8 mouse cellular contexts compared by ENCODE assay signal in genomic region chr16:96852383-96852782, GRCm38 (mm10).
DNase-seq lines count a peak whose midpoint lies in the region; ATAC-seq and TF ChIP-seq lines count a peak whose summit lies in the region.

No protein-coding gene starts in this region.

- H3K4me1 ChIP-seq in hindbrain, embryonic 10.5 days (replicated peaks) = peaks cover 6% of the 10 kb centered on the region
- no peaks in the 10 kb centered on the region; the same call in 1 of the 2 replicates for H3K4me1 ChIP-seq in hindbrain, embryonic 16.5 days (ENCODE audit: control insufficient read depth, insufficient read depth, low read depth, low read length)
- H3K4me1 ChIP-seq in ES-Bruce4 (ENCODE audit: control insufficient read depth, insufficient read depth, low read length) = peaks cover under 1% of the 10 kb centered on the region
- peaks cover 7% of the 10 kb centered on the region for H3K4me1 ChIP-seq in forebrain, embryonic 12.5 days

- peak; percentile 35 for DNase-seq in hindbrain, embryonic 10.5 days (ENCODE audit: low spot score)
- DNase-seq in c-Kit-positive CD71-negative TER-119-negative erythroid progenitor cells, embryonic 14.5 days (ENCODE audit: low read depth) = peak; percentile 19
- DNase-seq in left cerebral cortex, postnatal 4 days = peak; percentile 45
- peak; percentile 83 for DNase-seq in retina, embryonic 14.5 days (ENCODE audit: low spot score)
- no peak for DNase-seq in T-cell, adult 2 months (ENCODE audit: low spot score)

- H3K9me3 ChIP-seq in hindbrain, embryonic 10.5 days = no peaks in the 10 kb centered on the region
- no peaks in the 10 kb centered on the region for H3K9me3 ChIP-seq in hindbrain, embryonic 16.5 days (ENCODE audit: control insufficient read depth, low read length)
- H3K9me3 ChIP-seq in ES-Bruce4 (replicated peaks; ENCODE audit: control insufficient read depth, insufficient read depth, low read length, poor library complexity, severe bottlenecking) = no peaks in the 10 kb centered on the region
- no peaks in the 10 kb centered on the region for H3K9me3 ChIP-seq in forebrain, embryonic 12.5 days

- 24% methylated on average over 4 of the region's 4 CpGs for WGBS in hindbrain, embryonic 10.5 days
- 22% methylated on average over 4 of the region's 4 CpGs for WGBS in hindbrain, embryonic 16.5 days
- WGBS in forebrain, embryonic 12.5 days = 15% methylated on average over 4 of the region's 4 CpGs

- no peak overlapping the region for H3K27ac ChIP-seq in hindbrain, embryonic 10.5 days
- H3K27ac ChIP-seq in hindbrain, embryonic 16.5 days (ENCODE audit: low read depth, low read length) = no peak overlapping the region
- H3K27ac ChIP-seq in ES-Bruce4 (ENCODE audit: insufficient read depth, low read length) = no peak overlapping the region
- no peak overlapping the region for H3K27ac ChIP-seq in forebrain, embryonic 12.5 days

- no peak overlapping the region for H3K4me3 ChIP-seq in hindbrain, embryonic 10.5 days
- no peak overlapping the region for H3K4me3 ChIP-seq in hindbrain, embryonic 16.5 days (ENCODE audit: low read length)
- H3K4me3 ChIP-seq in ES-Bruce4 (ENCODE audit: low read depth, low read length) = no peak overlapping the region
- H3K4me3 ChIP-seq in forebrain, embryonic 12.5 days (replicated peaks) = no peak overlapping the region

- peak; percentile 54 for TF ChIP-seq CTCF in ES-Bruce4 (IDR thresholded peaks at IDR 0.05; ENCODE audit: low read depth, low read length)

- TF ChIP-seq POLR2A in ES-Bruce4 (IDR thresholded peaks at IDR 0.05; ENCODE audit: insufficient read depth, low read length) = no peak

- no peaks in the 10 kb centered on the region for H3K36me3 ChIP-seq in hindbrain, embryonic 10.5 days
- no peaks in the 10 kb centered on the region for H3K36me3 ChIP-seq in hindbrain, embryonic 16.5 days (ENCODE audit: control insufficient read depth, insufficient read depth, low read length)
- H3K36me3 ChIP-seq in ES-Bruce4 (ENCODE audit: control insufficient read depth, insufficient read depth, low read length, poor library complexity, severe bottlenecking) = no peaks in the 10 kb centered on the region
- H3K36me3 ChIP-seq in forebrain, embryonic 12.5 days (replicated peaks) = no peaks in the 10 kb centered on the region

- no peak overlapping the region for H3K9ac ChIP-seq in hindbrain, embryonic 16.5 days (ENCODE audit: low read depth, low read length)
- no peak overlapping the region for H3K9ac ChIP-seq in ES-Bruce4 (ENCODE audit: low read depth, poor library complexity, severe bottlenecking)
- H3K9ac ChIP-seq in forebrain, embryonic 12.5 days = no peak overlapping the region

- no peak overlapping the region for H3K4me2 ChIP-seq in hindbrain, embryonic 16.5 days (ENCODE audit: low read length)
- H3K4me2 ChIP-seq in forebrain, embryonic 12.5 days = no peak overlapping the region

- intact Hi-C loops in left cerebral cortex, postnatal 4 days (cut with DNase I) = no loop called here

- H3K27me3 ChIP-seq in hindbrain, embryonic 10.5 days (ENCODE audit: insufficient read depth, poor library complexity, severe bottlenecking) = no peaks in the 10 kb centered on the region
- no peaks in the 10 kb centered on the region for H3K27me3 ChIP-seq in hindbrain, embryonic 16.5 days (replicated peaks; ENCODE audit: control insufficient read depth, insufficient read depth, low read length)
- H3K27me3 ChIP-seq in ES-Bruce4 (ENCODE audit: control insufficient read depth, insufficient read depth, low read length, poor library complexity, severe bottlenecking) = no peaks in the 10 kb centered on the region
- no peaks in the 10 kb centered on the region for H3K27me3 ChIP-seq in forebrain, embryonic 12.5 days

- no peak for TF ChIP-seq EP300 in ES-Bruce4 (IDR thresholded peaks at IDR 0.05; ENCODE audit: insufficient read depth, low read depth, low read length)

- ATAC-seq in hindbrain, embryonic 16.5 days = no peak
- peak; percentile 53; the same call in 1 of the 2 replicates for ATAC-seq in forebrain, embryonic 12.5 days (ENCODE audit: low FRiP score)
